Comparison of ENCODE assay signal across 1 mouse cellular context in the genomic region with DNA sequence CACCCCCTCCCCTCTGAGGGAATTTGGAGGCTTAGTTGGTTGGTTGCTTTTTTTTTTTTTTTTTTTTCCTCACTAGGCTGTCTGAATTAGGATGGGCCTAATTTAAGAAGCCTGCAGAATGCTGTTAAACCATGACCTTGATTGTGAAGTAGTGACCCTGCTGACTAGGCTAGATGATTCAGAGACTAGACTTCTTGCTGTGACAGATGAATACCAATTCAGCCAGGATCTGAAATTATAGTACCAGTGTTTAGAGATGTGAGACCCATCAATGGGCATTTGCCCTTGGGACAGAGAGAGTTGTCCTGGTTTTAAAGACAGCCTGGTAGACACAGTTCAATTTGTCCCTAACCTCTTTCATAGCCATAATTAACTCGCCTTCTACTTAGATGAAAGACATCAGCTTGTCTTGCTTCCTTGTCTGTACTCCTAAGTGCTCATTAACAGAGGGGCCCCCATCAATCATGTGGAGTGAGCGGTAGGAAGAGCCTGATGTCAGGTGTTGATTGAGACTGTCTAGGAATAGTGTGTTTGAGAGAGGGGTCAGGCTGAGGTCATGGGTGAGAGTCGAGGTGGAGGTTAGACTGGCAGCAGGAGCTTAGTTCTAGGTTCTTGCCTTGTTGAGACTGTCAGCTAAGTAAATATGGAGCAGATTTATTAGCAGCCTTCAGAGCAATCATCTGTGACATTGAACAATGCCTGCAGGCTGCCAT.
TF ChIP-seq lines count a peak whose summit lies in the region.

No protein-coding gene starts in this region.

TF ChIP-seq in CH12.LX, 34 proteins besides CTCF, POLR2A, EP300 and RAD21:
- TF ChIP-seq TBP (conservative IDR thresholded peaks at IDR 0.05; ENCODE audit: low read depth, low read length): no peak
- TF ChIP-seq ZNF384 (IDR thresholded peaks at IDR 0.05; ENCODE audit: low read depth, low read length): peak; percentile 69; the same call in 1 of the 2 replicates
